Mouse (Mus musculus) thymus, adult 2 months (tissue): ENCODE data around the gene Rlbp1.

Experiments used
- CTCF ChIP-seq: fragments of 200-500 bp; IDR thresholded peaks from 2 replicates; pipeline ENCODE4 v1.5.1; 2012; ENCODE audit warnings: mild to moderate bottlenecking, control low read depth, low read length, moderate library complexity, borderline replicate concordance; ENCODE audit not compliant: control insufficient read depth, poor library complexity, insufficient read depth; ENCODE audit errors: extremely low read depth
- POLR2A ChIP-seq: fragments of 200-500 bp; IDR thresholded peaks from 2 replicates; pipeline ENCODE4 v1.6.1; 2012; ENCODE audit warnings: mild to moderate bottlenecking, low read length, control low read depth, moderate library complexity; ENCODE audit not compliant: control insufficient read depth, poor library complexity, insufficient read depth; ENCODE audit errors: extremely low read depth

GRCm38 (mm10) chr7:79422876-79423275, 36.0 kb upstream of the Rlbp1 start:
- TF ChIP-seq CTCF, result no peak
- TF ChIP-seq POLR2A, result no peak
